Comparison of ENCODE assay signal across 13 mouse cellular contexts in the genomic region with DNA sequence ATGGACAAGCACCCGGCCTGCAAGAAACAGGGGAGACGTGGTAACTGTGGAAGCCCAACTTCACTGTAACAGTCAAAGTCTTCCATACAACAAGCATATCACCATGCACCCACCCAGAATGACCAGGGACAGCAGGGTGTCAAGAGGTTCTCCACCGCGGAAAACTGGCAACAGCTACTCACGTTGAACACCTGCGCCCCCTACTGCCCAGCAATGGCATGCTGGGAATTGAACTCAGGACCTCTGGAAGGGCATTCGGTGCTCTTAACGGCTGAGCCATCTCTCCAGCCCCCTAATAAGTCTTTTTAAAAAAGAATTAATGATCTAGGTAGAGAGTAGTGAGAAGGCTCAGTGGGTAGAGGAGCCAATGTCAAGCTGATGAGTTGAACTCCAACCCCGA. TPM values are rescaled to one million over a fixed set of nuclear protein-coding genes. Genes with fewer than 3 reads are reported as not detected.
DNase-seq lines count a peak whose midpoint lies in the region; ATAC-seq and TF ChIP-seq lines count a peak whose summit lies in the region.
"Had no signal": no experiment of that assay in that cellular context is flagged by ENCODE, and none has a peak within 500 bp of the region (broad histone marks: within the 10 kb centered on the region; RNA-seq: fewer than 3 reads in every experiment).

No protein-coding gene starts in this region.

- H3K4me3 ChIP-seq in gastrocnemius, adult 2 months, result no peak overlapping the region
- no peak overlapping the region for H3K4me3 ChIP-seq in midbrain, postnatal 0 days (ENCODE audit: low read depth, low read length)
- no peak overlapping the region for H3K4me3 ChIP-seq in midbrain, embryonic 16.5 days (ENCODE audit: low read depth, low read length)
- H3K4me3 ChIP-seq: megakaryocyte, embryonic 14.5 days had no signal

- H3K27me3 ChIP-seq in midbrain, postnatal 0 days (ENCODE audit: insufficient read depth, low read length), result no peaks in the 10 kb centered on the region
- no peaks in the 10 kb centered on the region for H3K27me3 ChIP-seq in midbrain, embryonic 16.5 days (ENCODE audit: control insufficient read depth, insufficient read depth, low read depth, low read length)
- H3K27me3 ChIP-seq: megakaryocyte, embryonic 14.5 days had no signal

- WGBS in midbrain, postnatal 0 days, result 58% methylated on average over 9 of the region's 9 CpGs
- 53% methylated on average over 9 of the region's 9 CpGs for WGBS in midbrain, embryonic 16.5 days

- no peak for ATAC-seq in midbrain, postnatal 0 days (ENCODE audit: low FRiP score)
- ATAC-seq in midbrain, embryonic 16.5 days, result no peak

- H3K4me2 ChIP-seq in midbrain, postnatal 0 days (ENCODE audit: low read depth, low read length, poor library complexity, severe bottlenecking), result no peak overlapping the region
- H3K4me2 ChIP-seq in midbrain, embryonic 16.5 days (ENCODE audit: low read length), result no peak overlapping the region

- no peaks in the 10 kb centered on the region for H3K4me1 ChIP-seq in midbrain, postnatal 0 days (ENCODE audit: insufficient read depth, low read length)
- no peaks in the 10 kb centered on the region for H3K4me1 ChIP-seq in midbrain, embryonic 16.5 days (ENCODE audit: control insufficient read depth, insufficient read depth, low read length)

- peaks cover 33% of the 10 kb centered on the region for H3K36me3 ChIP-seq in midbrain, postnatal 0 days (ENCODE audit: insufficient read depth, low read length)
- H3K36me3 ChIP-seq in midbrain, embryonic 16.5 days (ENCODE audit: control insufficient read depth, insufficient read depth, low read length), result no peaks in the 10 kb centered on the region

- intact Hi-C loops in gastrocnemius, adult 2 months (cut with DNase I), result loop anchor here (10.0 kb wide), 1 partner anchor 160 kb away; no protein-coding TSS in a partner anchor
- intact Hi-C loops in left cerebral cortex, postnatal 4 days (cut with DNase I), result no loop called here

- peak; percentile 59 for DNase-seq in gastrocnemius, adult 2 months
- no peak for DNase-seq in gastrocnemius, postnatal 25 days
- DNase-seq in midbrain, postnatal 0 days (ENCODE audit: low spot score), result no peak
- DNase-seq in brain, adult 2 months (ENCODE audit: low read depth, low spot score), result peak; percentile 44
- DNase-seq in testis, postnatal 10 days (ENCODE audit: low spot score), result peak; percentile 68
- DNase-seq in left cerebral cortex, postnatal 4 days, result no peak

- no peaks in the 10 kb centered on the region for H3K9me3 ChIP-seq in midbrain, postnatal 0 days (ENCODE audit: low read length)
- no peaks in the 10 kb centered on the region for H3K9me3 ChIP-seq in midbrain, embryonic 16.5 days (replicated peaks; ENCODE audit: control insufficient read depth, low read length, poor library complexity, severe bottlenecking)
- H3K9me3 ChIP-seq: megakaryocyte, embryonic 14.5 days had no signal

- TF ChIP-seq CTCF in gastrocnemius, adult 2 months (IDR thresholded peaks at IDR 0.05), result peak; percentile 61
- peak; percentile 52 for TF ChIP-seq CTCF in midbrain, postnatal 0 days (IDR thresholded peaks at IDR 0.05)

- H3K27ac ChIP-seq in gastrocnemius, adult 2 months, result no peak overlapping the region
- H3K27ac ChIP-seq in midbrain, postnatal 0 days (ENCODE audit: low read depth, low read length), result no peak overlapping the region
- no peak overlapping the region for H3K27ac ChIP-seq in midbrain, embryonic 16.5 days (ENCODE audit: low read length)

- H3K9ac ChIP-seq in midbrain, postnatal 0 days (replicated peaks; ENCODE audit: low read length, poor library complexity, severe bottlenecking), result no peak overlapping the region
- H3K9ac ChIP-seq in midbrain, embryonic 16.5 days (ENCODE audit: low read depth, low read length), result no peak overlapping the region

RNA-seq across cellular contexts. Expression of a gene that starts 8.1 kb away (rescaled TPM):
- not detected for total RNA-seq in gastrocnemius, adult 2 months (2021)
- not detected for total RNA-seq in gastrocnemius, postnatal 25 days (2021)
- 0.11 TPM in 1 of 2 replicates, not detected in the other for total RNA-seq in midbrain, postnatal 0 days (2014; rRNA removed)
- 0.12 TPM in 1 of 2 replicates, not detected in the other for polyA plus RNA-seq in midbrain, postnatal 0 days (2015; fragmentation: Nextera tagmentation; extraction: Ambion mirVana)
- polyA plus RNA-seq in midbrain, embryonic 16.5 days (2015; fragmentation: Nextera tagmentation; extraction: Ambion mirVana), result 0.10 TPM in 1 of 2 replicates, not detected in the other
- total RNA-seq in left cerebral cortex, postnatal 4 days (2021), result not detected
- total RNA-seq: gastrocnemius, postnatal 36 days; neutrophil, adult 5-6 weeks had no signal
- polyA plus RNA-seq: embryonic facial prominence, embryonic 11.5 days; stomach, embryonic 16.5 days had no signal

RNA-seq across cellular contexts. Expression of a gene that starts 9.2 kb away (rescaled TPM):
- not detected for total RNA-seq in gastrocnemius, adult 2 months (2021)
- not detected for total RNA-seq in gastrocnemius, postnatal 25 days (2021)
- not detected in 2 replicates for total RNA-seq in midbrain, postnatal 0 days (2014; rRNA removed)
- polyA plus RNA-seq in midbrain, postnatal 0 days (2015; fragmentation: Nextera tagmentation; extraction: Ambion mirVana), result not detected in 2 replicates
- polyA plus RNA-seq in midbrain, embryonic 16.5 days (2015; fragmentation: Nextera tagmentation; extraction: Ambion mirVana), result not detected in 2 replicates
- not detected for total RNA-seq in left cerebral cortex, postnatal 4 days (2021)
- total RNA-seq: gastrocnemius, postnatal 36 days; left cerebral cortex, adult 8-10 months; neutrophil, adult 5-6 weeks had no signal
- polyA plus RNA-seq: embryonic facial prominence, embryonic 11.5 days; stomach, embryonic 16.5 days had no signal

RNA-seq across cellular contexts. Expression of a gene that starts 11.9 kb away (rescaled TPM):
- total RNA-seq in gastrocnemius, adult 2 months (2021), result 100 to 1,000 TPM; 123 to 129 TPM
- total RNA-seq in gastrocnemius, postnatal 25 days (2021), result 100 to 1,000 TPM; 134 to 137 TPM
- total RNA-seq in midbrain, postnatal 0 days (2014; rRNA removed), result 36.3 and 54.3 TPM in 2 replicates
- 44.1 and 48.5 TPM in 2 replicates for polyA plus RNA-seq in midbrain, postnatal 0 days (2015; fragmentation: Nextera tagmentation; extraction: Ambion mirVana)
- polyA plus RNA-seq in midbrain, embryonic 16.5 days (2015; fragmentation: Nextera tagmentation; extraction: Ambion mirVana), result 25.6 and 29.7 TPM in 2 replicates
- total RNA-seq in left cerebral cortex, postnatal 4 days (2021), result 10 to 100 TPM; 53.2 to 56.5 TPM

RNA-seq across cellular contexts. Expression of a gene that starts 53.3 kb away (rescaled TPM):
- 10 to 100 TPM; 19.4 to 34.7 TPM for total RNA-seq in gastrocnemius, adult 2 months (2021)
- 10 to 100 TPM; 17.6 to 29.5 TPM for total RNA-seq in gastrocnemius, postnatal 25 days (2021)
- 68.2 and 71.9 TPM in 2 replicates for total RNA-seq in midbrain, postnatal 0 days (2014; rRNA removed)
- 53.9 and 54.7 TPM in 2 replicates for polyA plus RNA-seq in midbrain, postnatal 0 days (2015; fragmentation: Nextera tagmentation; extraction: Ambion mirVana)
- polyA plus RNA-seq in midbrain, embryonic 16.5 days (2015; fragmentation: Nextera tagmentation; extraction: Ambion mirVana), result 57.4 and 64.6 TPM in 2 replicates
- 10 to 100 TPM; 53.1 to 56.3 TPM for total RNA-seq in left cerebral cortex, postnatal 4 days (2021)
- total RNA-seq: neutrophil, adult 5-6 weeks had no signal

Comparison
In these comparisons a context has a peak if more than half of its experiments do, and no peak if none do; other contexts are left out.
1. DNase-seq: peak in gastrocnemius, adult 2 months (single experiment), brain, adult 2 months (single experiment) and testis, postnatal 10 days (single experiment); none in gastrocnemius, postnatal 25 days (single experiment), midbrain, postnatal 0 days (single experiment) and left cerebral cortex, postnatal 4 days (single experiment).